Mouse (Mus musculus): ENCODE results near the gene Pla2g4d. TPM values are rescaled to one million over a fixed set of nuclear protein-coding genes. Genes with fewer than 3 reads are reported as not detected.

The Pla2g4d gene
- total RNA-seq, 2 experiments from 2014 or later: not detected

DNA sequence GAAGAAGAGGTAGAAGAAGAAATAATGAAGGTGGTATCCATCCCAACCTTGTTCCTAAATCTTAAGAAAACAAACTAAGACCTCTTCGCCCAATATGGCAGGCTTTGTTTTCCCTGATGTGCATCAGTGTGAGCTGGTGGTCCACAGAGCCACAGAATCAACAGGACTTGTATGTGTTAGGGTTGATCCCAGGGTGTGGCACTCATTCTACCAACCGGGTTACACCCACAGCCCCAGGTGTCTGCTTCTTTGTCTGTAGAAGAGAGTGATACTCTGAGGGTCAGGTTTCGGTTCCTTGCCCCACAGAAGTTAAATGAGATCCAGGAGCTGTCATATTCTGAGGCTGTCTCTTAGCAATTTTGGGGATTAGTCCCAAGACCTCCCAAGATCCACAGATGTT is 27.7 kb downstream of the Pla2g4d start:
- no peak for DNase-seq

GRCm38 (mm10) chr2:120256259-120256658 is 32.7 kb downstream of the Pla2g4d start:
- no peak for DNase-seq

- DNase-seq: no peak
Observed at GRCm38 (mm10) chr2:120252644-120253043, 36.4 kb downstream of the Pla2g4d start.

GRCm38 (mm10) chr2:120245421-120246016 is 43.5 kb downstream of the Pla2g4d start:
- no peak for DNase-seq

DNA sequence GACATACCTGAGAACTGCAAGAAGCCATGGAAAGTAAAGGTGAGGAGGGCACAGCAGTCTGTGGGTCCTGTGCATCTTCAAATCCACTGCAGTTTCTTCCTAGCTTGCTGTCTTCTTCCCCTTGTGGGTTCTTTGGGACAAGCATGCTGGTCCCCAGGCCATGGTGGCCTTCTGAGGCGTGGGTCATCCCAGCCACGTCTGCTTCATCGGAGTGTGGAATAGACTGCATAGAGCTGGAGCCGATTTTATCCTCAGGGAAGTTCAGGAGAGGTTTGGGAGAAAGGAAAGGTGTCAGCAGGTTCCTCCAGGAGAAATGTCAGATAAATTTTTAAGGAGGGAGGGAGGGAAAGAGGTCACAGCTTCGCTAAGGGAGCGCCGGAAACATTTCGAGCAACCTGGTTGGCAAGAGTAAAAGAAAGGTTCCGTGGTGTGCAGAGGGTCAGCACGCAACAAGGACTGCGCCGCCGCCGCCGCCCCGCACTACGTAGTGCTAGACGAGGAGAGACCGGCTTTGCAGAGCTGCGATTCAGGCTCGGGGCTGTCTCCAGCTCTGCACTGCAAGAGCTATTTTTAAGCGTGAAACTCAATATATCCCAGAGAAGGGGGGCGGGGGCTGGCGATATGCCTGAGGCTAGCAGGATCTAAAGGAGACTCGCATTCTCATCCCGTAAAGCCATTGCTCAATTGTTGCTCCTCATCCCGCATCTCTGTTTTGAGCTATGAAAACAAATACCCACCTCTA is 44.1 kb downstream of the Pla2g4d start, which contains the start of gene Pla2g4e:
Gene Pla2g4e (minus strand): TSS at position 657 of the 742 bp plus-strand sequence.
- peak; percentile 66 for DNase-seq

GRCm38 (mm10) chr2:120243995-120244394 is 45.0 kb downstream of the Pla2g4d start:
- no peak for DNase-seq

DNA sequence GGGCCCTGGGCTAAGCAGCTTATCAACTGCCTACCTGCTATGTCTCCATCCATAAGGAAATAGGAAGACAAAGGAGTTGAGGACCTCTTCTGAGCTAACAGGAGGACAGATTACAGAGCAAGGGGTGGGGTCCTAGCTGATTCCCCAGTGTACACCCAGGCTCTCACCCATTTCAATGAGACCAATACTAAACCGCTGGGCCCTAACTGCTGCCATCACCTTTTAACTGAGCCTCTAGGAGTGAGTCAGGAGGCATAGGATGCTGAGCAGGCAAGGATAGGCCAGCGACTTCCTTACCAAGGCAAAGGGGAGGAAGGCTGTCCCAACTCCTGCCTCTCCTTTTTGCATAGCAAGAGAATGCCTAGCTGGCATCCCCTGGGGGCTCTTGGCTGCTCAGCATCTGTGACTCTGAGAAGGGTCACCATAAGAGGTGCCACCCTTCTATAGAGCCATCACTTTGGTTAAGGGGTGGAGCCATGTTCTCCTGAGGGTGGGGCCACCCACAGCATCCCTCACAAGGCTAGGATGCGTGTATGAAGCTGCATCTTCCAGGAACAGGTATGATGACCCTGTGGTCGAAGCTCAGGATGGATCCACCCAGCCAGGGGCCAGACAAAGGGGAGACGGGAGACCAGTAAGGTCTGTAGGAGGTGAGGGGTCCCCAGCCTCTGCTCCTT is 46.1 kb downstream of the Pla2g4d start:
- DNase-seq: no peak

- DNase-seq: peak; percentile 44
Observed at GRCm38 (mm10) chr2:120238733-120239132, 50.3 kb downstream of the Pla2g4d start.

DNA sequence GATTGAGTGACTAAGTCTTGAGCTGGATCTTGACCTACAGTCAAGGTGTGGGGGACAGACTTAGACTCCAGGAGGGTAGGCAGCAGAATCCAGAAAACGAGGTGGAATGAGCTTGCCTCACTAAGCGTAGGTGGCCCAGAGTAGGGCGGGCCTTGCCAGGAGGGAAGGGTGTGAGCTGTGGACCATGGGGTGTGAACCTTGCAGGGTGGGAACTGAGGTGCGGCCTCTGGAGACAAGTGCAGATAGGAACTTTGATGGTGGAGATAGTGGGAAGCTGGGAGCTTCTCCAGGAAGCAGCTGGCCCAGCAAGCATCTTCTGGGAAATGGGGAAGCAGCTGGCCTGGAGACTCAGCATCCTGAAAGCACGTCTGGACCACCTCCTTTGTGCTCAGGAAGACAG is 51.2 kb downstream of the Pla2g4d start:
- no peak for DNase-seq

GRCm38 (mm10) chr2:120235947-120236640 is 52.9 kb downstream of the Pla2g4d start:
- DNase-seq: peak; percentile 53

GRCm38 (mm10) chr2:120235381-120235780 is 53.6 kb downstream of the Pla2g4d start:
- DNase-seq: no peak

- DNase-seq: no peak
Observed at GRCm38 (mm10) chr2:120231642-120232041, 57.4 kb downstream of the Pla2g4d start.

Other genes with a start within 250 kb of the Pla2g4d start
- 10 to 100 TPM; 36.0 to 56.6 TPM for gene Ehd4, start 134.6 kb downstream of the Pla2g4d start, total RNA-seq (2021)
- 10 to 100 TPM; 26.9 to 28.8 TPM for gene Pla2g4e, start 43.9 kb downstream of the Pla2g4d start, total RNA-seq (2021)
- not detected for gene Pla2g4f, start 25.0 kb upstream of the Pla2g4d start, total RNA-seq (2021)
- 10 to 100 TPM; 15.7 to 20.1 TPM for gene Vps39, start 63.9 kb upstream of the Pla2g4d start, total RNA-seq (2021)
- 10 to 100 TPM; 30.7 to 31.5 TPM for gene Ganc, start 114.7 kb upstream of the Pla2g4d start, total RNA-seq (2021)
- gene Tmem87a, start 114.9 kb upstream of the Pla2g4d start, total RNA-seq (2021): 10 to 100 TPM; 27.9 to 34.9 TPM
- 100 to 1,000 TPM; 106 to 129 TPM for gene Capn3, start 166.8 kb upstream of the Pla2g4d start, total RNA-seq (2021)